Mouse (Mus musculus): ENCODE data around the gene Tcf15. TPM values are rescaled to one million over a fixed set of nuclear protein-coding genes. Genes with fewer than 3 reads are reported as not detected.

The Tcf15 gene
- total RNA-seq, 2 experiments from 2014 or later: 40.0 to 43.0 TPM

GRCm38 (mm10) chr2:152196896-152197295 is 53.5 kb downstream of the Tcf15 start:
- intact Hi-C loops (cut with DNase I): loop anchor here (1.0 to 2.0 kb wide), 2 partner anchors 54 to 85 kb away; partner anchors contain the start of gene Tcf15
- DNase-seq: no peak

GRCm38 (mm10) chr2:152197301-152197712 is 53.9 kb downstream of the Tcf15 start:
- intact Hi-C loops (cut with DNase I): loop anchor here (1.0 to 2.0 kb wide), 2 partner anchors 55 to 85 kb away; partner anchors contain the start of gene Tcf15
- peak; percentile 53 to 74 for DNase-seq

Other genes with a start within 250 kb of the Tcf15 start
- under 1 TPM in 1 of 2 experiments, not detected in 1; 0.10 TPM for gene Angpt4, start 232.4 kb upstream of the Tcf15 start, total RNA-seq (2021)
- 1 to 10 TPM; 5.2 to 5.6 TPM for gene Fam110a, start 163.3 kb upstream of the Tcf15 start, total RNA-seq (2021)
- gene Slc52a3, start 147.1 kb upstream of the Tcf15 start, total RNA-seq (2021): 1 to 10 TPM; 1.8 to 2.0 TPM
- gene Scrt2, start 62.0 kb upstream of the Tcf15 start, total RNA-seq (2021): not detected
- 10 to 100 TPM in 1 of 2 experiments, 1 to 10 TPM in 1; 9.8 to 11.9 TPM for gene Srxn1, start 38.0 kb upstream of the Tcf15 start, total RNA-seq (2021)
- gene Csnk2a1, start 83.3 kb downstream of the Tcf15 start, total RNA-seq (2021): 100 to 1,000 TPM in 1 of 2 experiments, 10 to 100 TPM in 1; 98.1 to 101 TPM
- 10 to 100 TPM; 47.5 to 52.1 TPM for gene Tbc1d20, start 150.3 kb downstream of the Tcf15 start, total RNA-seq (2021)
- gene Rbck1, start 189.1 kb downstream of the Tcf15 start, total RNA-seq (2021): 10 to 100 TPM; 69.1 to 71.2 TPM
- 1 to 10 TPM; 3.2 to 3.4 TPM for gene Trib3, start 200.5 kb downstream of the Tcf15 start, total RNA-seq (2021)
- not detected for gene Nrsn2, start 233.1 kb downstream of the Tcf15 start, total RNA-seq (2021)

Measured in heart, postnatal 14 days (tissue).